Mouse (Mus musculus): ENCODE measurements at regions not wholly inside any gene's neighbourhood (a gene's known extent, or its start where the extent isn't known, plus 50 kb on each side); places are given as distances from the start of the nearest gene placed in this dataset.

DNA sequence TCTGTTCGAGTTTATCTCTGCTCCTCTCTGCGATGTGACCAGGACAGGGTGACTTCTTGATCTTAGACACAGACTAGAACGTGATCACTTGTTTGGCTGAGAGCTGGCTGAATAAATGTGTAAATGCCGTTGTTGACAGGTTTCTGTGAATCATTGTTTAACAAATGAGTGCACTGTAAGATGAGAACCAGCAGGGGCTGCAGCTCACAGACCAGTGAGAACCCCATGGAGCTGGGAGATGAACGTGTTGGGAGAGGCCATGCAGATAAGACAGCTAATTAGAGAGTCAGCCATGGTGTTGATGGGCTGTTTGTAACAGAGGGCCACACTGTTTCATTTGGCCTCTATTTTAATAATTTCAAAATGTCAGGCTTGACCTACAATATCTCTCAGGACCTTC lies 171.1 kb upstream of the Tas2r119 start:
- TF ChIP-seq CTCF (IDR thresholded peaks at IDR 0.05; ENCODE audit: extremely low read depth, insufficient read depth, insufficient read length, insufficient replicate concordance) = no peak
- TF ChIP-seq POLR2A (IDR thresholded peaks at IDR 0.05; ENCODE audit: low read depth, low read length) = no peak
